Mouse (Mus musculus) lung, embryonic 14.5 days (tissue): ENCODE measurements around the gene Ndufb6. TPM values are rescaled to one million over a fixed set of nuclear protein-coding genes. Genes with fewer than 3 reads are reported as not detected.
A peak's percentile ranks its signal among the peaks of the same experiment; 100 is the strongest.

Experiments
- ATAC-seq: fragments of 200-750 bp; cut with Nextera tagmentation; 2 replicates; pipeline ENCODE4 v1.8.0; 2017; ENCODE audit warnings: mild to moderate bottlenecking, moderate TSS enrichment, moderate library complexity; ENCODE audit not compliant: insufficient read depth
- DNase-seq: peaks from one replicate; pipeline ENCODE4 v3.0.0-alpha.2; 2015
- H3K27ac ChIP-seq: fragments of 300-500 bp; sonication (generic); 2 replicates; pipeline ENCODE4 v1.5.1; 2014; ENCODE audit warnings: low read depth, mild to moderate bottlenecking, moderate library complexity
- H3K27me3 ChIP-seq: fragments of 300-500 bp; sonication (generic); 2 replicates; pipeline ENCODE4 v1.6.1; 2014; ENCODE audit warnings: low read length, control low read depth; ENCODE audit not compliant: insufficient read depth
- H3K36me3 ChIP-seq: fragments of 300-500 bp; sonication (generic); 2 replicates; pipeline ENCODE4 v1.6.1; 2014; ENCODE audit warnings: control low read depth; ENCODE audit not compliant: insufficient read depth
- H3K4me1 ChIP-seq: fragments of 300-500 bp; sonication (generic); 2 replicates; pipeline ENCODE4 v1.6.1; 2014; ENCODE audit warnings: antibody characterized with exemption, control low read depth; ENCODE audit not compliant: insufficient read depth
- H3K4me2 ChIP-seq: fragments of 300-500 bp; sonication (generic); 2 replicates; pipeline ENCODE4 v1.6.1; 2014; ENCODE audit warnings: mild to moderate bottlenecking
- H3K4me3 ChIP-seq: fragments of 300-500 bp; sonication (generic); 2 replicates; pipeline ENCODE4 v1.5.1; 2014; ENCODE audit warnings: low read depth, low read length
- H3K9ac ChIP-seq: fragments of 300-500 bp; sonication (generic); 2 replicates; pipeline ENCODE4 v1.6.1; 2014
- H3K9me3 ChIP-seq: fragments of 300-500 bp; sonication (generic); 2 replicates; pipeline ENCODE4 v1.6.1; 2016; ENCODE audit warnings: low read depth, low read length, control low read depth
- CTCF ChIP-seq: IDR thresholded peaks from 2 replicates; pipeline ENCODE4 v1.5.1; 2016; ENCODE audit warnings: antibody characterized with exemption, low read depth
- WGBS: fragments of 180-500 bp; shearing (Covaris S2); extraction: QIAGEN DNeasy Blood & Tissue Kit; methylation state at CpG from one replicate; pipeline ENCODE4 v1.1.7; 2014; 5-methylcytosine and 5-hydroxymethylcytosine counted together
- polyA plus RNA-seq: library from polyadenylated mRNA; unstranded; fragments of >200 nt; fragmentation: Nextera tagmentation; extraction: Ambion mirVana; gene quantifications from 2 replicates; pipeline ENCODE4 v1.2.1, GENCODE M21; 2014

The Ndufb6 gene
- 284 and 295 TPM in 2 replicates for polyA plus RNA-seq

DNA sequence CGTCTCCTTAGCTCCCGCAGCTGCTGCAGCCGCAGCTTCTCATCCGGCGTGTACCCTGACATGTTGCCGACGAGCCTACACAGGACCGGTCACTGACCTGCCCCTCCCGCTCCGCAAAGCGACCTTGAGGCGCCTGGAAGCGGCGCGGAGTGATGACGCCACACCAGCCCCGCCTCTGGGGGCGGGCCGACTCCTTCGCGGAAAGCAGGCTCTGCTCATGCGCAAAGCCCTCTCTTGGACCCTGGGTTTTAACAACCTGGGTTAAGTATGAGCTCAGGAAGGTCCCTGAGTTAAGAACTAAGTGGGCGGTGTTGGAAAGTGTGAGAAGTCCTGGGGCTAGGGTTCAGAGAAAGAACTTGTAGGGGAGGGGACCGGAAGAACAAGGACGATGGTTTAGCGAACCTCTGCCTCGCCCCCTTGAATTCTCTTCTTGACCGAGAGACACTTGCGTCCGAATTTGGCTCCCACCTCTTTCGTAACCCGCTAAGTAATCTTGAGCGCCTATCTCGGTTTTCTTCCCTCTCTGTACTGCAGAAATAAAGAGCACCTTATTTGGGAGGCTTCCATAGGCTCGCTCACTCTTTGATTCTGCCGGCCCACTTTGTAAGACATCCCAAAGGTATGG, at the start of gene Ndufb6:
TSS of gene Ndufb6 (minus strand) at position 146 of the 625 bp plus-strand sequence.
- Histone ChIP-seq H3K9ac (peak within 1 kb of the TSS; percentile 84), H3K4me3 (peak within 1 kb of the TSS; percentile 76), H3K4me2 (peak within 1 kb of the TSS; percentile 70), H3K4me1 (peaks cover 4% of the 10 kb centered on the region; the same call in 1 of the 2 replicates), H3K36me3 (peaks cover 14% of the 10 kb centered on the region), H3K9me3 (no peaks in the 10 kb centered on the region), H3K27ac (peak within 1 kb of the TSS; percentile 88), H3K27me3 (no peaks in the 10 kb centered on the region)
- no peak for TF ChIP-seq CTCF
- peak; percentile 98 for DNase-seq
- under 1% methylated on average over 36 of the region's 36 CpGs for WGBS
- peak; percentile 97 for ATAC-seq

DNA sequence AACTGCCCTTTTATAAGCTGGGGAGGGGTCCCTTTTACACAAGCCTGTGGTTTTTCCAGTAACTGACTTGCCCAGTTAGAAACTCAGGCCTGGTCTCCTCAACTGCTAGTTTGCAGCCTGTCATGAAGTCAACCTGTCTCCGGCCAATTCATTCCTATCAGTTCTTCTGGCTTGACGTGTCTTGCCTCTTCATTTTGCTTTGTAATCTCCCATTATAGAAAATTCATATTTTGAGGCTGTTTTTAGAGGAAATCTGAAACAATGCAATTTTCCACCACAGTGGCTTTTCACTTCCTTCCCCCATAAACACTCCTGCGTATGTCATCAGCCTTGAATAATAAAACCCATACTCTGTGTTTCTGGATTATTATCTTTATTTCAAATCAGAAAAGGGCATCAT, 47.9 kb upstream of the Ndufb6 start:
- Histone ChIP-seq H3K9me3 (no peaks in the 10 kb centered on the region), H3K27me3 (no peaks in the 10 kb centered on the region), H3K27ac (no peak overlapping the region), H3K4me2 (no peak overlapping the region), H3K36me3 (no peaks in the 10 kb centered on the region), H3K4me3 (no peak overlapping the region), H3K4me1 (no peaks in the 10 kb centered on the region), H3K9ac (no peak overlapping the region)
- no peak for DNase-seq
- TF ChIP-seq CTCF: no peak
- ATAC-seq: no peak
- WGBS: 85% methylated on average over 3 of the region's 3 CpGs

- no peak for TF ChIP-seq CTCF
- no peak for ATAC-seq
- 83% methylated on average over 7 of the region's 7 CpGs for WGBS
- Histone ChIP-seq H3K9ac (no peak overlapping the region), H3K27me3 (no peaks in the 10 kb centered on the region), H3K9me3 (no peaks in the 10 kb centered on the region), H3K4me3 (no peak overlapping the region), H3K27ac (no peak overlapping the region), H3K36me3 (no peaks in the 10 kb centered on the region), H3K4me2 (no peak overlapping the region), H3K4me1 (no peaks in the 10 kb centered on the region)
- no peak for DNase-seq
Measured at GRCm38 (mm10) chr4:40324620-40325019, 45.4 kb upstream of the Ndufb6 start.

DNA sequence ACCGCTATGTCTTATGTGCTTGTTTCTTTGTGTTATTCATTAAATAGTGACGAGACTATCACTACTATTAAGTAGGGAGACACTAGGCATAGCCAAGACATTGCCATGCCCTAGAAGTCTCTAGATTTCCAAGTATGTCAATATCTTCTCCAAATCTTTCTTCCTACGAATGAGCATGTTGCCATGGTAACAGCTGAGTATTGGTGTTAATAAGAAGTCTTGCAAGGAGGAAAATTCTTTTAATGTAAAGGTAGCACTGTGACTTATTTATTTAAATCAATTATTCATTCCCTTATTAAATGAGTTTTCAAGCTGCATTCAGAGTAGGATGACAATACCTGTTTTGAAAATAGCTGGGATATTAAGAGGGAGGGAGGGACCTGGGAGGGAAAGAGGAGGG, 38.2 kb upstream of the Ndufb6 start:
- no peak for ATAC-seq
- Histone ChIP-seq H3K4me3 (no peak overlapping the region), H3K4me2 (no peak overlapping the region), H3K9me3 (no peaks in the 10 kb centered on the region), H3K36me3 (no peaks in the 10 kb centered on the region), H3K27ac (no peak overlapping the region), H3K9ac (no peak overlapping the region), H3K4me1 (no peaks in the 10 kb centered on the region), H3K27me3 (no peaks in the 10 kb centered on the region)
- WGBS: 67% methylated on average over 3 of the region's 3 CpGs
- TF ChIP-seq CTCF: no peak
- no peak for DNase-seq

GRCm38 (mm10) chr4:40313026-40313425, 33.8 kb upstream of the Ndufb6 start:
- Histone ChIP-seq H3K9ac (no peak overlapping the region), H3K9me3 (no peaks in the 10 kb centered on the region), H3K4me3 (no peak overlapping the region), H3K27me3 (no peaks in the 10 kb centered on the region), H3K36me3 (no peaks in the 10 kb centered on the region), H3K27ac (no peak overlapping the region), H3K4me2 (no peak overlapping the region), H3K4me1 (no peaks in the 10 kb centered on the region)
- DNase-seq (no peak), ATAC-seq (no peak)
- 79% methylated on average over 6 of the region's 6 CpGs for WGBS
- no peak for TF ChIP-seq CTCF

DNA sequence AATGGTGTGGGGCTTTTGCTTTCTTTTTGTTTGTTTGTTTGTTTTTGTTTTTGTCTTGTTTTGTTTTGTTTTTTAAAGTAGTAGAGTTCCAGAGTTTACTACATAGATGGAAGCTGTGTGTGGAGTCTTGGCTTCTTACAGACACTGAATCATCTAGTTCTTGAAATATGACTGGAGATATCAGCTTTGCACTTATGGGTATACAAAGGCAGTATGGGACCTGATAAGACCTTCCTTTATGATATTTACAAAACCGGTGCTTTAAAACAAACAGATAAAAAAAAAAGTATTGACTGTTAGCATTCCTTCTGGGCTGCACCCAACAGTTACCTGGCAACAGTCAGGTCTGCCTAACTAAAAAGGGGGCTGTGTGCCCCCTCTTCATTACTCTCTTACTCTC, 33.0 kb upstream of the Ndufb6 start:
- ATAC-seq: no peak
- Histone ChIP-seq H3K27ac (no peak overlapping the region), H3K4me2 (no peak overlapping the region), H3K9ac (no peak overlapping the region), H3K4me1 (no peaks in the 10 kb centered on the region), H3K9me3 (no peaks in the 10 kb centered on the region), H3K36me3 (no peaks in the 10 kb centered on the region), H3K4me3 (no peak overlapping the region), H3K27me3 (no peaks in the 10 kb centered on the region)
- WGBS: 44% methylated on average over 1 of the region's 1 CpGs
- no peak for TF ChIP-seq CTCF
- no peak for DNase-seq

DNA sequence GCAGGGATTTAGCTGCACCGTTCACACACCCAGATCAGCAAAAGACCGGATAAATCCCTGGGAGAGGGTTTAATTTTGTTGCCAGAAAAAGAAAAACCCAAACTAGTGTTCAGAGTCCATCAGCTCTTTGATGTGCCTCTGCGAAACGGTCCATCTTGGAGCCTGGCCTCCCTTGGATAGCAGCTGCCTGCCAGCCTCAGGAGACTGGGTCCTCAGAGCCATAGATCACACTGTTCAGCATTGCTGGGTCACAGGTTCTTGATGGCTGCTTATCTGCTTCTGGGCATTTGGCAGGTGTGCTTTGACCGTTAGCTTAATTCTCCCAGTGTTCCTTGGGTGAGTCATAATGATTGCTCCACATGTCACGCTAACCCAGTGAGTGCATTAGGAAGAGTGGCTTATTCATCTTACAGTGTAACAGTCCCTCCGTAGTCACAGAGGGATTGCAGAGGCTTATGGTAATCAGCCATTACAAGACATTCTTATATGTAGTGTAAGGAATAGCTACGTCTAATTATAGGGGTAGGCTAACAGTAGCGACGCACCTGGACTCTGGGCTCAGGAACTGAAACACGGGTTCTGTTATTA, 31.7 kb upstream of the Ndufb6 start:
- no peak overlapping the region for H3K27ac ChIP-seq
- H3K9me3 ChIP-seq: no peaks in the 10 kb centered on the region
- DNase-seq (no peak), ATAC-seq (no peak)
- WGBS: 66% methylated on average over 11 of the region's 11 CpGs
- H3K9ac ChIP-seq: no peak overlapping the region
- TF ChIP-seq CTCF: no peak
- H3K4me1 ChIP-seq: no peaks in the 10 kb centered on the region
- no peaks in the 10 kb centered on the region for H3K36me3 ChIP-seq
- no peaks in the 10 kb centered on the region for H3K27me3 ChIP-seq
- H3K4me3 ChIP-seq: no peak overlapping the region
- H3K4me2 ChIP-seq: no peak overlapping the region

GRCm38 (mm10) chr4:40309682-40310081, 30.5 kb upstream of the Ndufb6 start:
- no peak for ATAC-seq
- H3K9me3 ChIP-seq: no peaks in the 10 kb centered on the region
- H3K36me3 ChIP-seq: no peaks in the 10 kb centered on the region
- no peak overlapping the region for H3K4me2 ChIP-seq
- no peak for TF ChIP-seq CTCF
- no peak for DNase-seq
- H3K27me3 ChIP-seq: no peaks in the 10 kb centered on the region
- H3K9ac ChIP-seq: no peak overlapping the region
- H3K27ac ChIP-seq: no peak overlapping the region
- H3K4me1 ChIP-seq: no peaks in the 10 kb centered on the region
- no peak overlapping the region for H3K4me3 ChIP-seq
